Mouse (Mus musculus): ENCODE measurements around the gene Acot1.
"Not testable (repeated sequence)": the region's sequence is repeated elsewhere in the genome, so short reads cannot be mapped to it uniquely, and the experiment has no call there.

Acot1 gene

DNA sequence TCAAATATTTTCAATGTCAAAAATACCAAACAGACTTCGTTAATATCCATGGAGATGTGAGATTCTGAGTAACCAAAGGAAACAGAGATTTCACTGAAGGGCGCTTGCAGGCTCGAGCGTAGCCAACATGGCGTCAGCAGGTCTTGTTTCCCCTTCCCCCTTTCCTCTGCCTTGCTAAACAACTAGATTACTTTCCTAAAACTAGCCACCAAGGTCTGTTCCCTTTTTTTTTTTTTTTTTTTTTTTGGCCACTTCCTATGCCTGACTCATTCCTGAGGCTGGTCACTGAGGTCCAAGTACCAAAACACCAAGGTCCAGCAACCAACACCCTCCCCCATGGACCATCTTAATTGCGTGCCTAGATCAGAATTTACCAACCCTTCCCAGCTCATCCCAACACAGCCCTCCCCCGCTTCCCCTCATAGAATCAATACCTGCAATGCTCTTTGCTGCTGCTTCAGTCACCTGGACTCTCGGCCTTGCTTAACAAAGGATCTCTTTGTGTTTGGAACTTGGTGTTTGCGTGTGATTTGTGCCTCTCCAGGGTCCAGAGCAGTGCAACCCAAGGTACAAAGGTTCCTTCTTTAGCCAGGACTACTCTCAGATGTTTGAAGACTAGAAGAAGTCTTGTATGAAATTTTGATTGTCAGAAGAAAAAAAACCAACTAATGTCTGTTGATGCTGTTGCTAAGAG is 13.9 kb downstream of the Acot1 start:
- DNase-seq, result no peak

DNA sequence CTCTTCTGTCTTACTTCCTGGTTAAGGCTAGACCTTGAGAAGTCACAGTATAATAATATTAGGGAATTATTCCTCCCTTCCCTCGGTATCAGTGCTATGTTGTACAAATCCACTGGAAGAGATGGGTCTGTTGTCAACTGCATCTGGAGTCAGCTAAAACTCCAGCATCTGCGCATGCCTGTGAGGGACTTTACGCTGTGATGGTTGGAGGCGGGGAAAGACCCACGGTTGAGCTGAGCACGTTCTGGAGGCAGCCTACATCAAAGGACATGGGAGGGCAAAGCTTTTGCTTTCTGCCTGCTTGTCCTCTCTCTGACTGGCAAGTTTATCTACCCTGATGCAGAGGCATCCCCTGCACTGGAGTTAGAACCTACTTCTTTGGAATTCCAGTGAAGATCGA is 16.6 kb downstream of the Acot1 start:
- no peak for DNase-seq

DNA sequence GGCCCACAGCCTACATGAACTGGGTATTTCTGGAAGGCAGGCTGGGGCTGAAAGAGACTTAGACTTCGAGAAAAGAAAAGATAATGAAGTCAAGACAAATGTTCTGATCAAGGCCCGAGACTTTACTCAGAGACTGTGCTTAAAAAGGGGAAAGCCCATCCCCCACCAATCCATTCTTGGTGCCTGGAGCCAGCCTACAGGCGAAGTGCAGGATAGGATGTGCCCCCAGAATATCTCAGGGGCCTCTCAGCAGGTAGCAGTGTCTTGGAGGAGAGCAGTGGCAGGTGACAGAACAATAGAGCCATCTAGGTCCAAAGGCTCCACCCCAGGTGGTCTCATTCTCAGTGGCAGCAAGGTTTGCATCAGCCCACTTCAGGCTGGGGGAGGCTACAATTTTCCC is 19.0 kb downstream of the Acot1 start:
- not testable (repeated sequence) for DNase-seq

DNA sequence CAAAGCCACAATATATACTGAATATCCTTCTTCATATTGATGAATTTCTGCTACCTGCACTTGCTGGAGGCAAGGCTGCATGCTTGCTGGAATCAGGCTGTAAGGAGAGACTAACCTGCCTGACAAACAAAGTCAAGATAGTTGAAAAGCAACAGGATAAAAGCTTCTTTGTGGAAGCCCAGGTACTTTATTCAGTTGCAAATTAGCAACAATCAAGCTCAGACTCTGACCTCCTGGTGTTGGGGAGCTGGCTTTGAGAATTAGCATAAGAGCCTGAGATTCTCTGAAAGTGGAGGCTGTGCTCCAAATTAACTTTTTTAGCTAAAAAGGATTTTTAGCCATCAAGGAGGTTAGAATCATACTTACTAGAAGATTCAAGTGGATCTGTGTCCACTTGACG is 19.8 kb downstream of the Acot1 start:
- DNase-seq, result not testable (repeated sequence)

DNA sequence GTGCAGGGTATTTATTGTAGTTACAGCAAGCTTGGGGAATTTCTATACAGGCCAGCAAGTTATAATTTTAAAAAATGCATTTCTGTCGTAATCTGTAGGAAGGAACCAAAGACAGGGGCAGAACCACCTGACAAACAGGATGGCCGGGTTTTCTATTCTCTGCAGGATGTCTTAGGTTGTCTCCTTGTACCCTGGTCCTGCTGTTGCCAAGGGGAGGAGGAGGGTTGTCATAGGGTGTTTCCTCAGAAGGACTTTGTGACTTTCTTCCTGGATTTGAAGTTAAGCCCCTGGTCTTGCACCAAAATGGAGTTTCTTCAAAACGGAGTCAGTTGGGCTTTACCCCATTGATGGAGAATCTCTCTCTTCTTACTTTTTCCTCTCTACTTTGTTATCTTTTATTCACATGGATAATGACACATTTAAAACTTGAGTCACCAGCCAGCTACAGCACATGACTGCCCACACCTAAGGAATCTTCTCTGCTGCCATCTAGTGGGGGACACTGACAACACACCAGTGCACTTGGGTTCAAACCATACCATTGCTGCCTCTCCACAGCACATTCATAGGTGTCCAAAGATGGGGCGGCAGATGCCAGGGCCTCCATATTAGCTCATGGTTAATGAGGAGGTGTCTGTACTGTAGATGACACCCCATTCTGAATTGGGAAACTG is 21.5 kb downstream of the Acot1 start:
- peak; percentile 77 for DNase-seq

DNA sequence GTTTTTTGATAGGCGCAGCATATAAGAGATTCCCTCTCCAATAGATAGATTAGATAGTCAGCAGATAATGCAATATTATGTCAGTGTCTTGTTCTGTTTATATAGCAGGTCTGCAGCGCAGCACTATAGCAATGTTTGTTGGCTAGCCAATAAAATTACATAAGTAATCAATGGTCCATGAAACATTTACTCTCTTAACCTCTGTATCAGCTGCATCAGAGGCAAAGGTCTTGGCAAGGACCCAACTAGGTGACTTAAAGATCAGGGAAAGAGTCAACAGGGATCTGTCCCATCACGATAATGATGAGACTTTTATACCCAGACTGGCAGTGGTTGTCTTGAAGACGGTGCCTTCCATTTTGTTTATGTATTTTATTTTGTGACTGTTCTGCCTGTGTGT is 23.6 kb downstream of the Acot1 start:
- no peak for DNase-seq

DNA sequence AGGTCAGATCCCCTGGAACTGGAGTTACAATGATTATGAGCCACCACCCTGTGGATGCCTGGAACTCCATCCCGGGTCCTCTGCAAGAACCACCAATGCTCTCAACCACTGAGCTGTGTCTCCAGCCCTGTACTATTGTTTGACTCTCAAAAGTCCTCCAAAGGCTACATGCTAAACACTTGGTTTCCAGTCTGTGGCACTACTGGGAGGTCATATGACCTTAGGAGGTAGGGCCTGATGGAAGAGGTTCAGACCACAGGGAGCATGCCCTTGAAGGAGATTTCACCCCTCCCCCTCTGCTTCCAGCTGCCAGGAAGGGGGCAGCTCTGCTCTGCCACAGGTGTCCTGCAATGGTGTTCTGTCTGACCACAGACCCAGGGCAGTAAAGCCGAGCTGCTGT is 24.0 kb downstream of the Acot1 start:
- DNase-seq, result not testable (repeated sequence)

DNA sequence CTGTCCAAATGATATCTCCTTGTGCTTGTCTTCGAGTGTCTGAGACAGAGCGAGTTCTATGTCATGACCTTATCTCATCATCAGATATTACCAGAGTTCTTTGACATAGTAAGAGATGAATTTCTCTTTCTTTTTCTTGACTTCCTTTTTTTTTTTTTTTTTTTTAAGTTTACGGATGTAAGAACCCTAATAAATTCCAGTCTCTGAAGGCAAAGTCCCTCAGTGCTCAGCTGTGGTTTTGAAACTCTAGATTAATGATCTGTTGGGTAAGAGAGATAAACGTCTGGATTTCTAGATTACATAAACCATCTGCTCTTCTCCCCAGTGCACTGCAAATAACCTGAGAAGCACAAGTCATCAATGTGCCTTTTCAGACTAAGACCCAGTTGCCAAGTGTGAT is 24.8 kb downstream of the Acot1 start:
- no peak for DNase-seq

DNA sequence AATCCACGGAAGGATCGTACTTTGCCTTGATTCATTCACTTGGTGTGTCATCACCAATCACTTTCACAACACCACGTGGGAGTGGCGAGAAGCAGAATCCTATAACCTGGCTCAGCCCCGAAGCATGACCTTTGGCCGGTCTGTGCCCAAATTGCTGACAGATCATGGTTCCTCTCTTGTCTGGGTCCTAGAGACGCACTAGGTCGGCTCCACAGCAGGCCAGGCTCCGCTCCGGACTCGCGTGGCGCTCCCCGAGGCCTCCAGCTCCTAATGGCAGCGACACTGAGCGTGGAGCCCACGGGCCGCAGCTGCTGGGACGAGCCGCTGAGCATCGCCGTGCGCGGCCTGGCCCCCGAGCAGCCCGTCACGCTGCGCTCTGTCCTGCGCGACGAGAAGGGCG is 29.0 kb downstream of the Acot1 start, which contains the start of gene Acot4:
Acot4 (plus strand) TSS at position 139 of the 400 bp plus-strand sequence.
- peak; percentile 48 for DNase-seq

DNA sequence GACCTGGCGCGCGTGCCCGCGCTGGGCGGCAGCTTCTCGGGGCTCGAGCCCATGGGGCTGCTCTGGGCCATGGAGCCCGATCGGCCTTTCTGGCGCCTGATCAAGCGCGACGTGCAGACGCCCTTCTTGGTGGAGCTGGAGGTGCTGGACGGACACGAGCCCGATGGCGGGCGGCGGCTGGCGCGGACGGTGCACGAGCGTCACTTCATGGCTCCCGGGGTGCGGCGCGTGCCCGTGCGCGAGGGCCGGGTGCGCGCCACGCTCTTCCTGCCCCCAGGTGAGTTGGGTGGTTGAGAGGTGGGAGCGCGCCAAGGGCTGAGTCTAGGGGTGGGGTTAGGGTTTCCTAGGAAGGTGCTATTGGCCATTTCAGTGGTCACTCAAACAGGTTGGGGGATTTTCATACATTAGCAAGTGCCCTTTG is 29.4 kb downstream of the Acot1 start, which contains the start of gene Gm49366:
Gm49366 (plus strand) TSS at position 245 of the 421 bp plus-strand sequence.
- DNase-seq, result peak; percentile 59

DNA sequence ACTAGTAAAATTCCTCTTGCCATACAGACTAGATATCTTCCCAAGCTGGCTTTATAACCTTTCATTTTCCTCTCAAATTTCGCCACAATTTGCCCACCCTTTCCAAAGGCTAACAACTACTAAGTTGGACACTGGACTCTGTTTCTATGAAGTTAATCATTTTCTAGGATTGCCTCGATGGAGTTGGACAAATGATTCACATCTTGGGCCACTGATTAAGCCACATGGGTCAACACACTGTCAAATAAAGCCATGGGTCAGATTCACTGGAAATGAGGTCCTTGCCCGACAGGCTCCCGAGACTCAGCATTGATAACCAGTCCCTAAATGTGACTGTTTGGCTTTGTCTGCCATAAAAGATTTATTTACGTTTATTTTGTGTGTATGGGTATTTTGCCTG is 33.0 kb downstream of the Acot1 start:
- no peak for DNase-seq

DNA sequence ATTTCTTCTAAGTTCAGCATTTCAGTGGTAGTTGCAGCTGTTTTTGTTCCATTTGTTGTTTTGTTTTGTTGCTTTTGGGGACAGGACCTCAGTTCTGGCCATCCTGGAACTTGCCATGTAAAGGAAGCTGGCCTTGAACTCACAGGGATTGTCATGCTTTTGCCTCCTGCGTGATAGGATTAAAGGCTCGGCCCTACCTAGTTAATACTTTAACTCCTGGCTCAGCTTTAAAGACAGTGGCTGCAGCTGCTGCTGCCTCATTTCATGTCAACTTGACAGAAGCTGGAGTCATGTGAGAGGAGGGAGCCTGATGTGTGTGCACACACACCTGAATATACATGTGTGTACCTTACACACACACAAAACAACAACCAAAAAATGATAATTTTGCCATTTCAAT is 34.8 kb downstream of the Acot1 start:
- no peak for DNase-seq

DNA sequence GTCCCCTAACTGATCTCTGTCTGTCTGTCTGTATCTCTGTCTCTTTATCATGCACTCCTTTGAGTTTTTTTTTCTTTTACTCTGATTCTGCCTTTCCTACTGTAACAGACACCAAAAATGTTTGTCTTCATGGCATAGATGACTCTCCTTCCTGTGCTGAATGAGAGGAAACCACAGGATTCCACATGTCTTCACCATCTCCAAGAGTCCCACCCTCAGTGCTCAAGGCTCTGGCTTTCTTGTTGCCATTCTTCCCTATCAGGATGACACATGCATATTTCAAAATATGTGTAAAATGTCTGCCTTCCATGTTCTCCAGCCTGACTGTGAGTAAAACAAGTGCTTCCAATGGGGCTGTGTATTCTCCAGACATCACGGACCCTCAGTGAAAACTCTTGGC is 37.6 kb downstream of the Acot1 start:
- no peak for DNase-seq

DNA sequence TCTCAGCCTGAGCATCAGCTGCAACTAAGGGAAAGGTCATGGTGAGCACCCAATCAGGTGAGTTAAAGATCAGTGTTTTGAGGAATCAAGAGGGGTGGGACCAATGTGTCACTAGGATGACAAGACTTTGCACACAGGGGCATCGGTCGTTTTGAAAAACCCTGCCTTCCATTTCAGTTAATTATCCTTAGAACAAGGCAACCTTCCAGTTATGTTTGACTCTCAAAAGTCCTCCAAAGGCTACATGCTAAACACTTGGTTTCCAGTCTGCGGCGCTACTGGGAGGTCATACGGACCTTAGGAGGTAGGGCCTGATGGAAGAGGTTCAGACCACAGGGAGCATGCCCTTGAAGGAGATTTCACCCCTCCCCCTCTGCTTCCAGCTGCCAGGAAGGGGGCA is 41.5 kb downstream of the Acot1 start:
- DNase-seq, result not testable (repeated sequence)

DNA sequence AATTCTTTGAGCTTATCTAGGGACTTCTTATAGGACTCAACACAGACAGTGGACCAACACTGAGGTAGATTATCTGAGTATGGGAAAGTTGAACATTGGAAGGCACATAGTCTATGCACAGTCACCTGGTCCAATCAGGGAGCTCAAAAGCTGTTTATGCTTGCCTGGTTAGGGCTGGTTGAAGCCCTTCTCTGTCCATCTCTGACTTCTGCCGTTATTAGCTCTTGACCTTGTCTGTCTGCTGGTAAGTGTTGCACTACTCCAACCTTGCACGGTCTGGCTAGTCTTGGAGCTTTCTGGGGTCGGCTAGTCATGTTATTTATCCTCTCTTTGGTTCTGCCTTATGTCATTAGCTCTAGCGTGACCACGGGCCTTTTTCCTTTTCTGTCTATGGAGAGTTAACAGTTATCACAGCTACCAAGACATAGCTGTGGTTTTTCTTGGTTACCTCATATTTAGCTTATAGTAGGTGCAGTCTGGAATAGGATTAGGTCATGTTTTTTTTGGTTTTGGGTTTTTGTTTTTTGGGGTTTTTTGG is 42.7 kb downstream of the Acot1 start, which contains the start of gene Acot3:
Acot3 (plus strand) TSS at position 208 of the 538 bp plus-strand sequence.
- no peak for DNase-seq

DNA sequence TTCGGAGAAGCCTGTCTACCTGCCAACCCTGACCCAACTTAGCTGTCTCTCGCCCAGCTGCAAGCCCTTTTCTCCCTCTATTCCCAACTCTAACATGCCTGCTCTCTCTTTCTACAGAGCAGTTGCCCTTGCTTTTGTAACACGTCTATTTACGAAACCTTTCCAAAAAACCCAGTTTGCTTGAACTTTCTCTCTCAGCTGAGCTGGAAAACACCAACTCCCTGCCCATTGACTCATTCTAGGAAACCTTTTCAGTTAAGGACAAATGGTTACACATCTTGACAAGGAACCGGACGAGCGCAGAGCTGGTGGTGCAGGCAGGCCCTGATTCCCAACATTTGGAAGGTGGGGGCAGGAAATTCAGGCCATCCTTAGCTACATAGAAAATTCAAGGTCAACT is 43.3 kb downstream of the Acot1 start:
- DNase-seq, result no peak

DNA sequence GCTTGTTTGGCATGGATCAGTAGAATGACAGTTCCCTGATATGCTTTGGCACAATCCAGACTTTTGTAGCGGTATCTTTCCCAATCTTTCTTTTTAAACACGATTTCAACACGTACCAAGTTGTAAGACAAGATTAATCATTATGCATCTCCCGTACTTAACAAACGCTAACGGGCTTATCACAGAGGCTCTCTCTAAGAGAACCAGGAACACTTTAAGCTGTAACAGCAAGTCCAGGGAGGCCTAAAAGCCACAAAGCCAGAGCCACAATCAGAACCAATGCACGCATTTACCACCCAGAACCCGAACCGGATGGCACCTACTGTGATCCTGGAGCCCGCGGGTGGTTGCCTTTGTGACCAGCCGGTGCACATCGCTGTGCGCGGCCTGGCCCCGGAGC is 43.9 kb downstream of the Acot1 start:
- DNase-seq, result peak; percentile 23

DNA sequence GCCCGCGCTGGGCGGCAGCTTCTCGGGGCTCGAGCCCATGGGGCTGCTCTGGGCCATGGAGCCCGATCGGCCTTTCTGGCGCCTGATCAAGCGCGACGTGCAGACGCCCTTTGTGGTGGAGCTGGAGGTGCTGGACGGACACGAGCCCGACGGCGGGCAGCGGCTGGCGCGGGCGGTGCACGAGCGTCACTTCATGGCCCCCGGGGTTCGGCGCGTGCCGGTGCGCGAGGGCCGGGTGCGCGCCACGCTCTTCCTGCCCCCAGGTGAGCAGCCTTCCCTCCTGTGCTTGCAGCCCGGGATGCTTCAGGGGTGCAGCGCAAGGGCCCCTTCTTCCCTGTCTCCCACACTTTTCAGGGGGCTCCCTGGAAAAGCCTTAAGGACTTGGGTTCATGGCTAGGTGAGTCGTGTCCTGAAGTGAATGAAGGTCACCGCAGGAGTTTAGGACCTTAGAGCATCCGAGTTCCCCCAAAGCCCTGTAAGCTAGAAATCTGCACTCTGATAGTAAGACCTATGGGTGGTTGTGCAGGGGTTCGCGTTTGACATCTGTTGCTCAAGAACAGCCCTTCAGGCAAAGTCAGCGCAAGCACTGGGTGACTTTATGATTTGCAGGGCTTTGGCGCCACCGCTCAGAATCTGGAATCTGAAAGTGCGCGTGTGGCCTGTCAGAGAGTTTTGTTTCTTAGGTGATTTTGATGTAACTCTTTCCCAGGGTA is 44.5 kb downstream of the Acot1 start:
- DNase-seq, result peak; percentile 52

DNA sequence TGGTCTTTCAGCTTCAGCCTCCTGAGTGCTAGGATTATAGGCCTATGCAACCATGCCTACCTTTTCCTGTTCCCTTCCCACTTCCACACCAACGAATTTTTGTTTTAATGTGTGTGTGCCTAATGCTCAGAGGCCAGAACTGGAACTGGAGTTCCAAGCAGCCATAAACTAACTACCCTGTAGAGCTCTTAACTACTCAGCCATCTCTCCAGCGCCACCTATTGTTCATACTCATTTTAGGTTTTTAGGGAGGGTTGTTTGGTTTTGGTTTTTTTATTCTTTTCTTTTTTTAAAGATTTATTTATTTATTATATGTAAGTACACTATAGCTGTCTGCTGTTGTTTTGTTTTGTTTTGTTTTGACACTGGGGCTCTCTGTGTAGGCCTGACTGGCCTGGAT is 51.7 kb downstream of the Acot1 start:
- DNase-seq, result peak; percentile 40

DNA sequence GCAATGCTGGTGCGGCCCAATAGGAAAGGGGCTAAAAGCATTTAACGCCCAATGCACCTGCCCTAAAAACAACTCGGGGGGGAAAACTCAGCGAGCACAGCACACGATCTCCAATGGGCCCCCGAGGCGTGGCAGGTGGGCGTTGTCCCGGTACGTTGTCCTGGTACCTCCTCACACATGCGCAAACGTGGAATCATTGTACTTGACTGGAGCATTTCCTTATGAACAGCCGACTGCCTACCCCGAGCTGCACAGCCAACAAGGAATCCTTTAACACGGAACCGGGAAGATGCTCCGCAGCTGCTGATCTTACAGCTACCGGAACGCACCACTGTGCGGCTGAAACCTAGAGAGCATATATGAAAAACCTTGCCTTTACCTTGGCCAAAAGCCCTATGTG is 53.0 kb downstream of the Acot1 start:
- DNase-seq, result no peak

DNA sequence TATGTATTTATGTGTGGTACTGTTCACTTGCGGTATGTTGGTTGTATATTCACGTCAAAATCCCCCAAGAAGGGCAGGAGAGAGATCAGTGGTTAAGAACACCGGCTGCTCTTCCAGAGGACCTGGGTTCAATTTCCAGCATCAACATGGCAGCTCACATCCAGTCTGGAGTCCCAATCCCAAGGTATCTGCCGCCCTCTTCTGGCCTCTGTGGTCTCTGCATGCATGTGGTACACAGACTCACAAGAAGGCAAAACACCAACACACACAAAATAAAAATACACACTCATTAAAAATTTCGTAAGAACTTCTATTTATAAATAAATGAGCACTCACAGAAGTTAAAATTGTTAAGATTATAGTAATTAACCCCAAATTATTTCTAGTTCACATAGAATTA is 53.9 kb downstream of the Acot1 start:
- DNase-seq, result peak; percentile 20

DNA sequence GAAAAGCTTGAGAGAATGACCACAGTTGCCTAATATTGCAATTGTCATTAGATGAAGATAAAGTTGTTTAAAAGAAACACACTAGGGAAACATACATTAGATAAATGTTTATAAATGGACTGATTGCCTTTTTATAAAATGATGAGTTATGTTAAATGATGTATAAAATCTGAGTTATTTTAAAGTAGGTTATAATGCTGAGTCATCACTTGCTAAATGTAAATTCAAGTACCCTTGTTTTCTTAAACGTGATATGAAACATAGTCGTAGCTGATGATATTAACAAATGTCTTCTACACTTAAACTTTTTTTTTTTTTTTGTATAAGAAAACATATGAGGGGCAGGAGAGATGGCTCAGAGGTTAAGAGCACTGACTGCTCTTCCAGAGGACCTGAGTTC is 54.5 kb downstream of the Acot1 start:
- no peak for DNase-seq

DNA sequence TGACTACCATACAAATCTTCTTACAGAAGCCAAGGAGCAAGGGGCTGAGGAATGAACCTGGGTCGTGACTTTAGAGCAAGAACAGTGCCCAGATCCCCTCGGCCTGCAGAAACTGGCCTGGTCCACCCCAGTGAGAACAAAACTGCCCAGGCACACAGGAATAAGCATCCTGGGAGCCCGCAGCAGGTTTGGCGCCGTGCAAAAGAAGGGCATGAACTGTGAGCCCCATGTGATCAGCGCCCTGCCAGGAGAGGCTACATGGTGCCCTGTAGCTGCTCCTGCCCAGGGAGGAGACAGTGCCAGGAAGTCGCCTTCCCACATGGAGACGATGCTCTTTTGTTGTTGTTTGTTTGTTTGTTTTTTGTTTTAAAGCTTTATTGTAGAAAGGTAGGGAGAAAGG is 55.3 kb downstream of the Acot1 start:
- DNase-seq, result no peak

DNA sequence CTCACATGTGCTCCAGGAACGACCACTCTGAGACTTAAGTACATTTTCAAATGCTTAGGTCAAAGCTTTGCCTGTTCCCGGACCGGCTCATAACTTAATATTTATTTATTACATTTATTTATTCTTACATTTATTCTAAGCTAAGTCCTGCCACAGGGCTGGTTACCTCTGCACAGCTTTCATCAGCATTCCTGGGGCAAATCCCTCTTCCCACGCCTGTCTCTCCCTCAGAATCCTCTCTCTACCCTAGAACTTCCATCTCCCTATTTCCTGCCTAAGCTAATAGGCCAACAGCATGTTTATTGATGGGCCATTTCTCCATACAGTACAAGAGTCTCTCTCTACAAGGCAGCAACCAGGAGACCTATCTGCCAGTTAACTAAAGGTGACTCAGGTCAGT is 58.5 kb downstream of the Acot1 start:
- DNase-seq, result no peak
